Mouse (Mus musculus) skeletal muscle tissue, adult 2 months (tissue): ENCODE measurements around the gene Zdhhc17.

Experiments used
- DNase-seq: peaks from one replicate; pipeline ENCODE4 v3.0.0-alpha.2; 2012; ENCODE audit warnings: low read depth, low spot score

The Zdhhc17 gene

GRCm38 (mm10) chr10:111009641-111010479 lies at the start of gene Zdhhc17:
Gene Zdhhc17 (minus strand): TSS chr10:111010140.
- DNase-seq = peak; percentile 84

- no peak for DNase-seq
These were observed 45.8 kb upstream of the Zdhhc17 start for GRCm38 (mm10) chr10:111055770-111056169.

- no peak for DNase-seq
These were observed 41.7 kb upstream of the Zdhhc17 start for GRCm38 (mm10) chr10:111051606-111052005.

DNA sequence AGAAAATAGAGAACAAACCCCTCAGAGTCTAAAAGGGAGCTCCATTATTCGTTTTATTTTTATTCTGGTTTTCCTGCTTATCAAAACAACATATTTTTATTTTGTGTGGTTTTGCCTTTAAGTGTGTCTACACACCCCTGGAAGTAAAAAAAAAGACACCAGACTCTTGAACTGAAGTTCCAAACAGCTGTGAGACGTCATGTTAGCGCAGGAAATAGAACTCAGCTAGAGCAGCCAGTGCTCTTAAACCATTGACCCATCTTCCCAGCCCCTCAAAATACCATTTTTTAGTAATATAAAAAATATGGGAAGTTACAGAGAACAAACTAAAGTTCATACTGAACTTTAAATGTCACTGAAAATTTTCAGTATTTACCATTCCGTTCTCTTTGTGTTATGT lies 40.6 kb upstream of the Zdhhc17 start:
- no peak for DNase-seq

DNA sequence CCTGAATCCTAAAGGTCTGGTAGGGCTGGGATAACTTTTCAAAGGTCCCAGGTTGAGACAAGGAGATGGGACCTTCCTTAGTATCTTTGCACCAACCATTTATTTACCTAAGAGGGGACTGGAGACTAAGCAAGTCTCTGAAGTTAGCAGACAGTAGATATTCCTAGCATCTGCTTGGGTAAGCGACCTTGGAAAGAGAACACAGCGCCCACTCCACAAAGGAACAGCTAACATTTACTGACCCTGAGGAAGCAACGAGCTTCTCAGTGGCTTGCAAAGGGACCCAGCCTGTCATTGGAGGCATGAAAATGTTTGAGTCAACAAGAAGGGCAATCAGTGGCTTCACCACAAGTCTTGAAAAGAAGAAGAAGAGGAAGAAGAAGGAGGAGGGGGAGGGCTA lies 40.1 kb upstream of the Zdhhc17 start:
- no peak for DNase-seq

- DNase-seq = peak; percentile 22
These were observed 38.0 kb upstream of the Zdhhc17 start for GRCm38 (mm10) chr10:111047895-111048294.

DNA sequence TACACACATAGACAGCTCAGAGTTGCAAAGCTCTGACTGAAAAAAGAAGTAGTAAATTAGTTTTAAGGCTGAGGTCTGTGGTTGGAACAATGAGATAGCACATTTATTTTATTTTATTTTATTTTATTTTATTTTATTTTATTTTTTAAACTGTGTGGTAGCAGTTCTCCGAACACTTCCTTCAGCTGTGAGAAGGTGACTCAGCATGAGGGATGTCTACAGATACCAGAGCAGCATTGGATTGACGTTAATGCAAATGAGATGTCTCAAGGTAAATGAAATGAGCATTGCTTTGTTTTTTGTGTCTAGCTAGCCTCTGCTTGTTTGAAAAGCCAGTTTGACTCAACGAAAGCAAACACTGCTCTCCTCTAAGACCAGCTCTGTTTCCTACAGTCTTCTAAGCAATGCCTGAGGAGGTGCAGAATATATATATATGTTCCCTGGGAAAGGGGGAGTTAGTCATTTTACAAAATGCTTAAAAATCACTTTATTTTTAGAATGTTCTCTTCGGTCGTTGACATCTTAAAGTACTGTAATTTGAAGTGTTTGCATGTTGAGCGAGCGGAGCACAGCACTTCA lies 30.2 kb upstream of the Zdhhc17 start:
- no peak for DNase-seq

- DNase-seq = no peak
These were observed 26.9 kb upstream of the Zdhhc17 start for GRCm38 (mm10) chr10:111036851-111037250.

GRCm38 (mm10) chr10:111035134-111035533 lies 25.2 kb upstream of the Zdhhc17 start:
- no peak for DNase-seq

DNA sequence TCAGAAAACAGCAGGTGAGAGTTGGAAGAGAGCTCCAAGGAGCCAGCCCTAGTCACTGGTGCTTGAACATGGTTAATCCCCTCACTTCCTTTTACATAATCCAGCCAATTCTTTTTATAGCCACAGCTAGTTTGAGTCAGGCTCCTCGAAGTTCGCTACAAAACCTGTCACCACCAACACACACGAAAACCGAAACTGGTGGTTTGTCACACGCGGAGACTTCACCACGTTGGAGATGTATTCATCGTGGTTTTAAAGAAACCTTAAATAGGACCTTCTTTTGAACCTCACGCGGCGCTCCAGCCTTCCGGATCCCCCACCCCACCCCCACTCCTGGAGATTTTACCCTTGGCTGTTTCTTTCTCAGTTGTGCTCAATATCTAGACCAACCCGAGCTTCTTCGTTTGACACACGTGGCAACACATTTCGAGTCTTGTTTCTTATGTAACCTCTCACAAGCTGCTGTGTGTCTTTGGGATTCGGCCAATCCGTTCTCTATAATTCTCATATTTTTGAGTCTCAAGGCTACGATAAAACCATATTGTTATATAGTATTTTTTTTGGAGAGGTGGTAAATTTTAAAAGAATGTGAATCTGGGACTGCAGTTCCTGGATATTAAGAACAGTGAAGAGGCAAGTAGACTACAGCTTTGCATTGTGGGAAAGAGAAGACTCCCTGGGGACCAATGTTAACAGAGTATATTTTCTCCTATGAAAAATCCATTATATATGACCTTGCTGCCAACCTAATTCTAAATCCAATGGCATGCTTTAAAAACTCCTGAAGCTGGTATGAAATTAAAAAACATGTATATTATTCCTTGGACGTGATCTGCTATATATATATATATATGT lies 21.8 kb upstream of the Zdhhc17 start:
- DNase-seq = peak; percentile 60

DNA sequence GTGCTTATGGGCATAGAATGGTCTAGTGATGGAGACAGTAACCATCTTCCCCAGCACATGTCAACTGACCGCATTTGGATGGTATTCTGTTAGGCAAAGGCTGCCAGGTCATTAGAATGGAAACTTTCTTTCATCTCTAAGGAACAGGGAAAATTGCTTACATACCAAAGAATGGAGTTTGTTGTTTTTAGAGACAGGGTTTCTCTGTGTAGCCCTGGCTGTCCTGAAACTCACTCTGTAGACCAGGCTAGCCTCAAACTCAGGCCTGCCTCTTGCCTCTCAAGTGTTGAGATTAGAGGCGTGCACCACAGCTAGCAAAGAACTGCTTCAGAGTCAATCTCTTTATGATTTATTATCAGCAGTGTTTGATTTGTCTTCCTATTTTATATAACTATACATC lies 20.9 kb upstream of the Zdhhc17 start:
- no peak for DNase-seq

GRCm38 (mm10) chr10:111026106-111026505 lies 16.2 kb upstream of the Zdhhc17 start:
- no peak for DNase-seq

DNA sequence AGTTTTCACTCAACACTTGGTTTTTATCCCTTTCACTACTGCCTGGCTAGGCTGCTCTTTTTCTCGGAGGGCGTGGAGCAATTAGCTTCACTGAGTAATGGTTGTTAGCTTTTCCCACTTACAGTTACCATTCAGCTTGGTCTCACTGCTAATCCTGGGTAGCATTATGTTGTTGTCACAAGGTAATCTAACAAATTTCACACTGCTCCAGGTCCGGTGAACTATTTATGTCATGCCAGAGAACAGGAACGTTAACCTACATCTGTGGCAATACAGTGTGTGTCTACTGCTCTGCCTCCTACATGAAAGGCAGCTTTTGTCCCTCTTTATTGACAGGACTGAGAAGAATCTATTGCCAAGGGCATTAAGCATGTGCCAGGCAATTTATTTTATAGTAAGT lies 14.8 kb upstream of the Zdhhc17 start:
- DNase-seq = no peak

DNA sequence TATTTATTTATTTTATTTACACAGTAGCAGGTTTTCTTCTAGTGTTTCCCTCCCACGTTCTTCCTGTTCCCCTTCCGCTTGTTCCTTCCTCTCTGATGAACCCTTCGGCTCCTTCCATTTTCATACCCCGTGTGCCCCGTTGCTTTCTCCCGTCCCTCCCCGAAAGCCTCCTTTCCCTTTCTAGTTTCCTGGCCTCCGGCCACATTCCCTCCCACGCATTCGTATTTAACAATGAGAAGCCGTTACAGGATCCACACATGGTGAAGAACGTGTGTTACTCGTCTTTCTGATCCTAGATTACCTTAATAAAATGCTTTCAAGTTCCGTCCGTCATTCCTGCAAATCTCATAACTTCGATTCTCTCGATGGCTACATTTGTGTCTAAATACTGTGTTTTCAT lies 4.5 kb upstream of the Zdhhc17 start:
- DNase-seq = no peak

DNA sequence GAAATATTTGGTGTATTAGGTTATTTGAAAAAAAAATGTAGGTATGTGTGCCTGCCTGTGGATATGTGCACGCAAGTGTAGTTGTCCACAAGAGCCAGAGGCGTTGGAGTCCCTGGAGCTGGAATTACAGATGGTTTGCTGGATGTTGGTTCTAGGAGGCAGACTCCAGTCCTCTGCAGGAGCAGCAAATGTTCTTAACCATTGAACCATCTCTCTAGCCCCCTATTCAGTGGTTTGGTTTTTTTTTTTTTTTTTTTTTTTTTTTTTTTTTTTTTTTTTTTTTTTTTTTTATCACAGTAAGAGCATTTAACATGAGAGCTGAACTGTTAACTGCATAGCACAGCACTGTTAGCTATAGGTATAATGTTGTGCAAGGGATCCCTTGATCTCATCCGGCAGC lies 3.3 kb upstream of the Zdhhc17 start:
- DNase-seq = no peak

DNA sequence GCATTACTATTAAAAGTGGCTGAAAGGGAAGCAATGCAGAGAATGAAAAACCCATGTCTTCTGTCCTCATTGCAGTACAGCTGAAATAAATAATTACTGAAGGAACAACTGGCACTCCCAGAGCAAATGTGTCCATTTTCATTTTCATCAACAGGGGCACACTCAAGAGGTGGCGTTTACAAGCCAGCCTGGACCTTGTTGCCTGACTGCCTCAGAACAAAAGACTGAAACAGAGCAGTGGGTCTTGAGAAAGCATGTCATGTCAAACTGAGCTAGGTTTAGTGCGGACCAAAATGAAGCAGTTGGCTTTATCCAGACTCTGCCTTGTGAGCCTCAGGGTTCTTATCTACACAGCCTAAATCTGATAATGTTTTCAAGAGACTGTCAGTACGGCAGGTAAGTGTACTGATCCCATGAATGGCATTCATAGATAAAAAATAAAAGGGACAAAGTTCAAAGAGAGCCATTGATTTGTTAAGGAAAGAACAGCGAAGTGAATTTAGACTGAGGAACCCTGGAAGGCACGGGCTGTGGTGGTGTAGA lies 2.6 kb upstream of the Zdhhc17 start:
- DNase-seq = no peak

DNA sequence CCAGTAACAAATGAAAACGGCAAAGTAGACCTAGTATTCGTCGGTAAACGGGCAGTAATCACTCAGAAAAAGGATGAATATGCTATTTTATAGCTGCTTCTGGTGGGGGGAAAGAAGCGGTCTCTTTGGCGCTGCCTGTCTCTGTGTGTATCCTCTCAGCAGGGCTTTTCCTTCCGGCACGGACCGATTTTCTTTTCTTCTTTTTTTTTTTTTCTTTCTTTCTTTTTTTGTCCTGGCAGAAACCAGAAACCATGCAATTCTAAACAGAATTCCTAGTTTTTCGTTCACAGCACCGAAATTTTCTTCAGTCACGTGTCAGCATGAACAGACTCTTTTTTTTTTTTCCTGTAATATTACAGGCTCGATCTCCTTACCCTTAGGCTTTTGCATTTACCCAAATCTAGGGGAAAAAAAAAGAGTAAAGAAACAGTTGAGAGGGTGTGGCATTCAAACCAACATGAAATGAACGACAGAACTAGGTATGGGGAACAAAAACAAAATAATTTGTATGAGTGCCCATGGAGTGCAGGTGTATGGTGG lies 1.4 kb upstream of the Zdhhc17 start:
- DNase-seq = no peak

GRCm38 (mm10) chr10:111010480-111011225 lies 713 bp upstream of the Zdhhc17 start:
- DNase-seq = no peak

- DNase-seq = no peak
These were observed 763 bp downstream of the Zdhhc17 start for GRCm38 (mm10) chr10:111009113-111009640.

DNA sequence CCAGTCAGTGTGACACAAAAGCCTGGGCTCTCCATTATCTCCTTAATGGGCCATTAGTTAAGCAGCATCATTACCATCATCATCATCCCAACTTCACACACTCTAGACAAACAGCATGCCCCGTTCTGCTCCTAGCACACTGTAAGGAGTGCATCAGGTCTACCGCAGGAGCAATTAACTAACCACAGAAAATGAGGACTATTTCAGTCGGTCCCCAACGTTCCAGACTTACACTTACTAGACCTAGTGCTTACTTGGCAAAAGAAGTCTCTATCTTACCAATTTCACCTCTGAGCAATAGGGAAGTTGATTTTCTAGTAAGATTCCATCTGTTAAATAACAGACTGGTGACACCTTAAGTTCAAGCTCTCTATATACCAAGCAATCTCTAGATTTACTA lies 2.3 kb downstream of the Zdhhc17 start:
- DNase-seq = no peak
